Mouse (Mus musculus) brown adipose tissue, adult 24 weeks (tissue): ENCODE measurements around the gene Prkce. TPM values are rescaled to one million over a fixed set of nuclear protein-coding genes. Genes with fewer than 3 reads are reported as not detected.
"Not testable (repeated sequence)": the region's sequence is repeated elsewhere in the genome, so short reads cannot be mapped to it uniquely, and the experiment has no call there.

Experiments used
- H3K27ac ChIP-seq: fragments of 200-500 bp; replicated peaks from 2 replicates; pipeline ENCODE4 v1.5.1; 2012; ENCODE audit warnings: low read depth, mild to moderate bottlenecking, low read length
- H3K4me1 ChIP-seq: fragments of 200-500 bp; 2 replicates; pipeline ENCODE4 v1.6.1; 2012; ENCODE audit warnings: low read length, mixed read lengths; ENCODE audit not compliant: control insufficient read depth, insufficient read depth, insufficient read length
- H3K4me3 ChIP-seq: fragments of 200-500 bp; 2 replicates; pipeline ENCODE4 v1.5.1; 2012; ENCODE audit warnings: low read depth, mild to moderate bottlenecking, low read length, moderate library complexity; ENCODE audit not compliant: insufficient read depth
- polyA plus RNA-seq: library from polyadenylated mRNA; stranded (reverse); fragments of >200 nt; gene quantifications from 2 replicates; pipeline ENCODE4 v1.2.4, GENCODE M21; 2012; ENCODE audit not compliant: missing spikeins, insufficient read depth, insufficient read length

Prkce gene
- polyA plus RNA-seq, 1 experiment, result 18.0 TPM

DNA sequence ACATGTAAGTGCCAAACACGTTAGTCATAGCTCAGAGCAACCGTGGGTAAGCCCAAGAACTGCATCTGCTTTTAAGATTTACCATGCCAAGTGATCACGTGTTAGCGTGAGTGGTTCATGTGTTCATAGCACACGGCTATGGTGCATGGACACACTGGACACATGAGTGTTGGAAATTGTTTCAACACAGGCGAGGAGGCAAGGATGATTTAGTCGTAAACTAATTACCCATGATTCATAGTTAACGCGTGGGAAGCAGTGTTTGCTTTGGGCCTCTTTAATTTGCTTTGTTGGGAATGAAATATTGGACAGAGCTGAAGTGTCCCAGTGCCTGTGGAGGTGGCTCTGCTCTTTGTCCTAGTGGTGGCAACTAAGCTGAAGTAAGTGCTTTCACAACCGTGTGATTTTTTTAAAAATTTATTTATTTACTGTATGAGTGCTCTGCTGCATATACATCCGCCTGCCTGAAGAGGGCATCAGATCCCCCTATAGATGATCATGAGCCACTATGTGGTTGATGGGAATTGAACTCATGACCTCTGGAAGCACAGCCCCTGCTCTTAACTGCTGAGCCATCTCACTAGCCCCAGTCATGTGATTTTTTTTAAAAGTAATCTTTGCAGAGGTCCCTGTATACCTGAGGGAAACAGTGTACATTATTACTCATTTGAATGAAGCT lies 290.9 kb downstream of the Prkce start:
- H3K4me3 ChIP-seq, result no peak overlapping the region
- H3K27ac ChIP-seq, result no peak overlapping the region
- peaks cover 13% of the 10 kb centered on the region for H3K4me1 ChIP-seq

DNA sequence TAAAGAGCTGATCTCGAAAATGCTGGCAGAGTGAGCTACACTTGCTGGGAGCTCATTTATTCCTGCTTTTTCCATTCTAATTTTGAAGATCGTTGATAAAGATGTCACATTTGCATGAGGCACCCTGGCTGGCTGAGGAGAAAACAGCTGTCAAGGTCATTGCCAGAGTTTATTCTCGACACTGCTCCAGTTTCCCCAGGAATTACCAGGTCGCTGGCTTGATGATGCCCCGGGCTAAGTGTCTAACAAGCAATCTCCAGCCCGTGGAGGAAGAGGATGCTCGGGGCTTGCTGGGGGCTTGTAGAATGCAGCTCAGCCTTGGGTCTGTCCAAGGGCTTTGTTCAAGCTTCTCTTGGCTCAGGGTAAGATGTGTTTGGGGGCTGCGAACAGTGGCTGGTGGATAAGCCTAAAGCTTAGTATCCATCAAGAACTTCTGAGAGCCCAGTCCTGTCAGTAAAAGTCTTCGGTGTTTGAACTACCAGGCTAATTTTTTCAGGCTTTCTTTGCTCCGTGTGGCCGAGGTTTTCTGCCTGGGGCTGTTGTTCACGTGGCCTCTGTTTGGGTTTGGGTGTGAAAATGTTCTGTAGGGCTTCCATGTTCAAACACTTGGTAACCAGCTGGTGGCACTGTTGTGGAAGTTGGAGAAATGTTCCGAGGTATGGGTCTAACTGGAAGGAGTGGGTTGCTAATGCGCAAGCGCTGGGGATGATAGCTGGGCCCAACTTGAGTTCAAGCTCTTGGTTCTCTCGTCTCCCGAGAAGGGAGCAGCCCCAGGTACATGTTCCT lies 293.3 kb downstream of the Prkce start:
- Histone ChIP-seq H3K27ac (no peak overlapping the region), H3K4me1 (peaks cover 8% of the 10 kb centered on the region), H3K4me3 (no peak overlapping the region)

- H3K27ac ChIP-seq, result no peak overlapping the region
- H3K4me1 ChIP-seq, result peaks cover under 1% of the 10 kb centered on the region
- H3K4me3 ChIP-seq, result no peak overlapping the region
These were observed 295.8 kb downstream of the Prkce start for GRCm38 (mm10) chr17:86463369-86463768.

DNA sequence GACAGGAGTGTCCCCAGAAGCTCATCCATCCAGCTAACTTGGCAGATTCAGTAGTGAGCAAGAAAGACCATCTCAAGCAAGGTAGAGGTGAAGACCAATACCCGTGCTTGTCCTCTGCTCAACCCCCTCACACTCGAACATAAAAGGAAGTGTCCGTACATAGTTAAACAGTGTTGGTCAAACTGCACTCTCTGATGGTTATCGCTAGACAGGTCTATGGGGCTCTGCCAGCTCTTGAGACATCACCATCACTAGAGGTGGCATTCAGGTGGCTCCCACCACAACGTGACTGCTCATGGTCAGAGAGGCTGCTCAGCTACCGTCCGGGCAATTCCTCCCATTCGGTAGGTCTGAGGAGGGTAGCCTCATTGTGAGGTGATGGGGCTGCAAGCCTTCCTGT lies 296.6 kb downstream of the Prkce start:
- H3K4me1 ChIP-seq, result peaks cover under 1% of the 10 kb centered on the region; the same call in 1 of the 2 replicates
- H3K27ac ChIP-seq, result no peak overlapping the region
- no peak overlapping the region for H3K4me3 ChIP-seq

- H3K4me1 ChIP-seq, result peaks cover 4% of the 10 kb centered on the region; the same call in 1 of the 2 replicates
These were observed 297.2 kb downstream of the Prkce start for GRCm38 (mm10) chr17:86464689-86465363.

DNA sequence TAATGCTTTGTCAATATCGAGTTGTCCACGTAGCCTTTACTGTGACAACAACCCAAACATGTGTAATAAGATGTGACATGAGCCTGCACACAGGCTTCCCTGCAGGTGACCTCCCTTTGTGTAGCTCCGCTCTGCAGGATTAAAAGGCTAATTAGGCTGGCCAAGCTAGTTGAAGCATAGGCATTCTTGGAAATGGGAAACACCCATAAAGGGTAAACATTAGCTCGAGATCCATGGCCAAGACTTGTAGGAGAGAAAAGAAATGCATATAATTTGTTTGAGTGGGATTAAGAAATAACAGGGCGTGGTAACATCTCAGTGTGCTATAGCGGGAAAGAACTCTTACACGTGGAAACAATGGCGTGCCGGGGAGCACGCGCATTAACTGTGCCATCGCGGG lies 298.3 kb downstream of the Prkce start:
- Histone ChIP-seq H3K4me1 (peaks cover 4% of the 10 kb centered on the region; the same call in 1 of the 2 replicates), H3K4me3 (no peak overlapping the region), H3K27ac (no peak overlapping the region)

More at GRCm38 (mm10) chr17:86464689-86465363, 297.2 kb downstream of the Prkce start:
- Histone ChIP-seq H3K4me3 (no peak overlapping the region), H3K27ac (no peak overlapping the region)

DNA sequence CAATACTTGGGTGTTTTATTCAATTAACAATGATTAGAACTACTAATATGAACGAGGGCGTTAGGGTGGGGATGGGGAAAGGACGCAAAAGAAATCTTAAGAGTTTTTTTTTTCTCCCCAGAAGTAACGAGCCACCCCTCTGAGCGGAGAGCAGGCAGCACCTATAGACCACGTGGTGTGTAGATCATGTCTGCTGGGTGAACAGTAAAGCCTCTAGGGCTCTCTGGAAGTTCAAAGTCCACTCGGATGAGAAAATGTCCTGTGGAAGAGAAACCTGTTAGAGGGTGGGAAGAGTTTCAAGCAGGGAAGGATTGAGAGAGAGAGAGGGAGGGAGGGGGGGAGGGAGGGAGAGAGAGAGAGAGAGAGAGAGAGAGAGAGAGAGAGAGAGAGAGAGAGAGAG lies 298.8 kb downstream of the Prkce start:
- H3K27ac ChIP-seq, result no peak overlapping the region
- H3K4me3 ChIP-seq, result no peak overlapping the region
- peaks cover 4% of the 10 kb centered on the region; the same call in 1 of the 2 replicates for H3K4me1 ChIP-seq

GRCm38 (mm10) chr17:86466871-86467270 lies 299.3 kb downstream of the Prkce start:
- H3K4me1 ChIP-seq, result peaks cover 4% of the 10 kb centered on the region; the same call in 1 of the 2 replicates
- no peak overlapping the region for H3K4me3 ChIP-seq
- H3K27ac ChIP-seq, result no peak overlapping the region

- H3K4me3 ChIP-seq, result no peak overlapping the region
- no peak overlapping the region for H3K27ac ChIP-seq
- H3K4me1 ChIP-seq, result peaks cover 4% of the 10 kb centered on the region; the same call in 1 of the 2 replicates
These were observed 299.8 kb downstream of the Prkce start for GRCm38 (mm10) chr17:86467291-86467898.

DNA sequence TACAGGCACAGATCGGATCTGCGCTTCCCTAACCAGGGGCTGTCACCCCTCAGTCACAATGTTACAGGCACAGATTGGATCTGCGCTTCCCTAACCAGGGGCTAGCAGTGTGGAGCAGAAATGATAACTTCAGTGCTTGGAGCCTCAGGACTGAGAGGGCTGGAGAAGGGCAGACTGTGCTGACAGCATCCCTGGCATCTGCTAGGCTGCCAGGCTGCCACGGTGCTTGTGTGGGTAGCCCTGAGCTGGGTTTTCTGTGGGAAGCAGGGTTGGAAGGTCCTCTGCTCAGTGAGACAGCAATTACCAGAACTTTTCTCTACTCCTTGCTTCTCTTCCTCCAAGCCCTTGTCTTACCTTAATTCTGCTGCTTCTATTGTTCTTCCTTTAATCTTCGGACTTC lies 300.4 kb downstream of the Prkce start:
- Histone ChIP-seq H3K27ac (no peak overlapping the region), H3K4me3 (no peak overlapping the region), H3K4me1 (peaks cover 4% of the 10 kb centered on the region; the same call in 1 of the 2 replicates)

GRCm38 (mm10) chr17:86470160-86470559 lies 302.6 kb downstream of the Prkce start:
- H3K4me3 ChIP-seq, result no peak overlapping the region
- H3K4me1 ChIP-seq, result 0 out of 2 replicates have a peak, but pooled peaks cover 4% of the 10 kb centered on the region
- H3K27ac ChIP-seq, result no peak overlapping the region

DNA sequence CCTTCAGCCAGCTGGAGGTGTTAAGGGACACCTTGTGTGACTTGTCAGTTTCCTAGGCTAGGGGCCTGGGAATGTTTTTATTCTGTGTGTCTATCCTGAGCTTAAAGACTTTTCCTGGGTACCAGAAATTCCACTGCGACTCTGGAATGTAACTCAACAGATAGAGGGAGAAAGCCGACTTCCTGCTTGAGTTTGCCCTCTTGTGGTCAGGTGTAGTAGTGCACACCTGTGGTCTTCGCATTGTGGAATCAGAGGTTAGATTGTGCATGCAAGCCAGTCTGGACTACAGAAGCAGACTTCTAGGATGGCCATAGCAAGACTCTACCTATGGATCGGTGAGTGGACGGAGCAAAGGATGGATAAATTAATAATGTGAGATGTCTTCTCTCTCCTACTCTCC lies 304.1 kb downstream of the Prkce start:
- Histone ChIP-seq H3K27ac (no peak overlapping the region), H3K4me1 (0 out of 2 replicates have a peak, but pooled peaks cover 4% of the 10 kb centered on the region)

DNA sequence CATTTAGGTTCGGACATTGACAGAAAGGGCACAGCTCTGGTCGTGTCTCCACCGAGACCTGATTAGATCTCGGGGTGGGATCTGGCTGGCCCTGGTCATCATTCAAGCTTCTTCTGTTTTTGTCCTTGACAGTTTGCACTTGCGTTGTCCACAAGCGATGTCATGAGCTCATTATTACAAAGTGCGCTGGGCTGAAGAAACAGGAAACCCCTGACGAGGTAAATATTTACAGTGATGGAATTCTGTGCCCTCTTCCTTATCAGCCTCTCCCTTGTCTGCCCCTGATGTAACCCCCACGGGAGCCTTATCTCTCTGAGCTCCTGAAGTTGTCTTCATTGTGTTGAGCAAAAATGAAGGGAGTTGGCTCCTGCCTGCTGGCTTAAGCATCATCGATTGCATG lies 309.1 kb downstream of the Prkce start:
- Histone ChIP-seq H3K4me3 (no peak overlapping the region), H3K4me1 (no peaks in the 10 kb centered on the region), H3K27ac (no peak overlapping the region)

More for the DNA sequence above, 304.1 kb downstream of the Prkce start:
- H3K4me3 ChIP-seq, result no peak overlapping the region

GRCm38 (mm10) chr17:86477401-86477800 lies 309.8 kb downstream of the Prkce start:
- not testable (repeated sequence) for H3K27ac ChIP-seq, H3K4me1 ChIP-seq, H3K4me3 ChIP-seq

DNA sequence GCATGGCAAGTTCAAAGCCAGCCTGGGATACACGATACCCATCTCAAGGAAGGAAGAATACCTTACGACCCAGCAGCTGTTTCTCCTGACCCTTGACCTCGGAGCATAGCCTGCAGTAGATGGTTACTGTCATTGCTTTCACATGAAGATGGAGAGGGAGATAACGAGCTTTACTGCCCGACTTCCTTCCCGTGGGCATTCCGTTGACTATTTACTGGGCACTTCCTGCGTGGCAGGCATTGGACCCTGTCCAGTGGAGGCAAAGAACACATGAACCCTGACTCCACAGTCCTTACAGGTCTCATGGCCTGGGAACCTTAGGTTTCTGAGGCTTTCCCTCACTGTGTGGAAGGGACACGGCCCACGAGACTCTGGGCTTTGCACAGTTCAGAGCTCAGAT lies 311.8 kb downstream of the Prkce start:
- no peaks in the 10 kb centered on the region for H3K4me1 ChIP-seq
- no peak overlapping the region for H3K4me3 ChIP-seq
- H3K27ac ChIP-seq, result no peak overlapping the region
